Mouse (Mus musculus): ENCODE results near the gene Prkar2a.

Prkar2a gene

DNA sequence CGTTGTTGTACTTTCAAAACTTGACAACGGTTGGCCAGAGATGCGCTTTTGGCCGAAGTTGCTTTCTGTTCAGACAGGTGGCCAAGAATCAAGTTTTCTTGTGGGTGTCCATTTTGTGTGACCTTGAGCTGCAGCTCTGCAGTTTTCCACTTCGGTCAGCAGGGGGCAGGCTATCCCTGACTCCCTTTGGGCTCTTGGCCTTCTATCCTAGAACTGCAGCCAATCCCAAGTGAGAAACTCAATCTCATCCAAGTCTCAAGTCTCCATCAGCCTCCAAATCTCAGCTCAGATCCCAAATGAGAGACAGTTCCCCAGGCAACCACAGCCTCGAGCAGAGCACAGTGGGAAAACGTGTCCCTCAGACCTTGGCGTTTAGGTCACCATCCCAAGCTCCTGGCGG is 64.2 kb downstream of the Prkar2a start:
- peak; percentile 21 to 22 for DNase-seq

DNA sequence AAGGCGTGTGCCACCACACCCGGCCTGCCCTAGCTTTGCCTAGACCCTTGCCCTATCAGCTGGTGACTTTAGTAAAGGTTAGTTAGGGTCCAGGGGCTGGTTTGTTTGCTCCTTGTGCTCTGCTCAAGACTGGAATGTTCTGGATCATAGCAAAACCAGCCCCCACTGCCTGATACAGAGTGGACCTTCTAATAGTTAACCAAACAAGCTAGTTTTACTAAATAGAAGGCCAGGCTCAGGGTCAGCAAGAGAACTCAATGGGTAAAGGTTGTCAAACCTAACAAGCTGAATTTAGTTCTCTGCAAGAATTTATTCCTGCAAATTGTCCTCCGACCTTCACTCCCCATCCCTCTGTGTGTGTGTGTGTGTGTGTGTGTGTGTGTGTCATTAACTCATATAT is 64.9 kb downstream of the Prkar2a start:
- DNase-seq, result no peak

DNA sequence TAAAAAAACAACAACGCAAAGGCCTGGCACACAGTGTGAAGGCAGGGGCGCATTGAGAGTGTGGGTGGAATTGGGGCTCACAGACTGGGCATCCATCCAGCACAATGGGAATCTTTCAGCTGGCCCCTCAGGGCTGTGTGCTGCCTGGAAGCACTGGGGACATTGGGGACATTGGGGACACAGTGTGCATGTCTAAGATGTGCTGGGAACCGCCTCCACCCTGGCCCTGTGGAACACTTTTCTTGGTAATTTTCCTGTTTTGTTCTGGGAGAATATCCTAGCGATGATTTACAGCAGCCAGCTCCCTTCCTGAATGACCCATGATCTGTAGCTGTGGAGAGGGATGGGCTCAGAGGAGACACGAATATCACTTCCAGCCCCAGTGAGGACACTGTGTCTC is 65.3 kb downstream of the Prkar2a start:
- no peak for DNase-seq

DNA sequence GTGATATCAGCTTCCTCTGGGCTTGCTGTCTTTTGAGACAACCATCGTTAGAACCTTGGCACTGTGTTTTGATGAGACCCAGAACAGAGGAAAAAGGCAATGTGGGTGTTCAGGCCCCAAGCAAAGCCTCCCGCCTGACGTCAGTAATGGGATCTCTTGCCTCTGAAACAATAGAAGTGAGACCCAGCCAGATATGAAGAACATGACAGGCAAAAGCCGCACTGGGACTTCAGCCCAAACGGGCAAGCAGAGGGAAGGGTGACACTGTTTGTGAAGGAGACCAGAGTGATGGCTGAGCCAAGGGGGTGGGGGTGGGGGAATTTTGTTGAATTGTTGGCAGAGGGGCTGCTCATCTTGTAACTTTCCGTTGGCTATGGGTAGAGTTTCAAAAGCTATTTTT is 68.3 kb downstream of the Prkar2a start:
- no peak for DNase-seq

DNA sequence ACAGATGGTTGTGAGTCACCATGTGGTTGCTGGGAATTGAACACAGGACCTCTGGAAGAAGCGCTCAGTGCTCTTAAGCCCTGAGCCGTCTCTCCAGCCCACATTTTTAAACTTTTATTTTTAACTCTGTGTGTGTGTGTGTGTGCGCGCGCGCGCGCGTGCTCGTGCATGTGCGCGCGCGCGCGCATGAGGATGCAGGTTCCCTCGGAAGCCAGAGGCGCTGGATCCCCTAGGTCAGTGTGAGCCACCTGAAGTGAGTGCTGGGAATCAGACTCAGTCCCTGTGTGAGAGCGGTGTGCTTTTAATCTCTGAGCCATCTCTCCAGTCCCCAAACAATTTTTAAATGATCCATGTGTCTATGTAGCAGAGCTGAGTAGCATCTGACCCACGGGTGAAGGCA is 70.0 kb downstream of the Prkar2a start:
- DNase-seq, result no peak

DNA sequence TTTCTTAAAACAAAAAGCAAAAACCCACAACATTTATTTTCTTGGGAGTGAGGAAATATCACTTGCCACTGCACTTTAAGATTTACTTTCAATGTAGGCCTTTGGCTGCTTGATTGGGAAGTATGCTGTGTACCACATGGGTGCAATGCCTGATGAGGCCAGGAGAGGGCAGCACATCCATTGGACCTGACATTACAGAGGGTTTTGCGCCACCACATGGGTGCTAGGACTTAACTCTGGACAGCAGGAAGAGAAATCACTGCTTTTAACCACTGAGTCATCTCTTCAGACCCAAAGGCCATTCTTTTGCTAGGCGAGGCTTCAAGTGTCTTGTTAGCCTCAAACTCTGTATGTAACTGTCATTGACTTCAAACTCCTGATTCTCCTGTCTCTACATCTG is 70.7 kb downstream of the Prkar2a start:
- DNase-seq, result peak; percentile 57 to 59

DNA sequence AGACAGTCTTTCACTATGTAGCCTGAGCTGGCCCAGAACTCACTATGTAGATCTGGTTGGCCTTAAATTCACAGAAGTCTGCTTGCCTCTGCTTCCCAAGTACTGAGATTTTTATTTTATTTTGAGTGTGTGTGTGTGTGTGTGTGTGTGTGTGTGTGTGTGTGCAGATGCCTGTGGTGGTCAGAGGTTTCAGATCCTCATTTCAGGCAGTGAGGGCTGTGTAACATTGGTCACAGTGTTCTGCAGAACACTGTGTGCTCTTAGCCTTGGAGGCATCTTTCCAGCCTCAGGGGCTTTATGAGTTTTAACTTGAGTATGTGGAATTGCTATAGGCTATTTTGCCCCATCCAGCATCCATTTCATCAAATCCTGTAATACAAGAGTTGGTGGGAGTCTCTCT is 72.4 kb downstream of the Prkar2a start:
- DNase-seq, result no peak

DNA sequence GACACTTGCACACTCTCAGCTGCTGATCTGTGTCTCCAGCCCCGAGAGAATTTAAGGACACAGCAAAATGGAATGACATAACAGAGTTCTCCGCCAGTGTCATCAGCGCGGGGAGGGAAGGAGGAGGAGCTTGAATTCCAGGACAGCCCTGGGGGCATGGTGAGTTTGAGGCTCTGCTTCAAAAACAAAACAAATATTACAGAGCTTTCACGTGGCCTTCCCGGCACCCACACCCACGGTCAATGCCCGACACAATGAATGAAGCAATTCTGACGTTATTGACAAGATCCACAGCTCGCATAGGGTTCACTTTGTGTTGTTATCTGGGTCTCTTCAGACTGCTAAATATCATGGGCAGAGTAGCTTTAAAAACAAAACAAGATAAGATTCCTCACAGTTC is 75.9 kb downstream of the Prkar2a start:
- no peak for DNase-seq

DNA sequence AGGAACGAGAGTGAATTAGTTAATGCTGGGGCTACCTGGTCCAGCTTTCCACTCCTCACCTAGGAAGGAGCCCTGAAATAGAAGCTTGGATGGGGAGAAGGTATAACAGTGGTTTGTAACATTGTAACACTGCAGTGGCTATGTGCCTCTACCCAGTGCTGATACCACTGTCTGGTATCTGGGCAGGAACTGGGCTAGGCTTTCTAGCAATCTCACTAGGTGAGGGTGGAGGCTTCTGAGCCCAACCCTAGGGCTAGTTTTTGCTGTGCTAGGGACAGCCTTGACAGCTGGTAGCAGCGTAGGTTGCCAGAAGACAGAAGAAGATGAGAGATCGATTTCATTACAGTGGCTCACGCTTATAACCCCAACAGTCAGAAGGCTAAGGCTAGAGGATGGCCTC is 87.5 kb downstream of the Prkar2a start:
- no peak for DNase-seq

DNA sequence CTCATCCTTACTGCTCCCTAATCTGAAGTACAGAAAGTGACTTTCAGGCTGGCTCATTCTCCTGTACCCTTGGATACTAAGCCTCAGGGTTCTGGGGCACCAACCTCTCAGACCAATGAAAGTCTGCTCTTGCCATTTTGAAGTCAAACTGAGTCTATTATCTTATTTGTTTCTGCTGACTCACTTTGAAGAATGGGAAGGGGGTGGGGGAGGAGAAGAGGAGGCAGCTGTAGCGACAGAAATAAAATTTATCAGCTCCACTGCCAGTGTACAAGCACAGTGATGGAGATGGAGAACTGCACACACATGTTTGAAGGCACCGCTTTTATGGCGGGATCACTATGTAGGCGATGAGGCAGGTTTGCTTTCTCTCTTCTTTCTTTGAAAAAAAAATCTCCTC is 88.2 kb downstream of the Prkar2a start:
- DNase-seq, result no peak

DNA sequence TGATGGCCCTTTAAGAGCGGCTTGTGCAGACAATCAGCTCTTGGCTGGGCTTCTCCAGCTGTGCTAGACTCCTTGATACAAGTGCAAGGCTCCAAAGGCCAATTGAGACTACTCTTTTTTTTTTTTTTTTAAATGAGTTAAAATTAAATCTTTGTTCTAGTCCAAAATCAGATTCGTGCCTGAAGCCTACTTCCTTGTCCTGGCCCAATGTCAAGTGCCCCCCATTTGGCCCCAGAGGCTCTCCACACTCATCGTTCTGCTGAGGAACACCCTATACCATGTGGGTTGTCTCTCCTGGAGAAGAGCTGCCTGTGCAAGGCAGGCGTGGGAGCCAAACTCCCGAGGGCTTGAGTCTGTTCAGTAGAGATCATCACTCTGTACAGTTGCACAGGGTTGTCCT is 91.8 kb downstream of the Prkar2a start:
- DNase-seq, result no peak

DNA sequence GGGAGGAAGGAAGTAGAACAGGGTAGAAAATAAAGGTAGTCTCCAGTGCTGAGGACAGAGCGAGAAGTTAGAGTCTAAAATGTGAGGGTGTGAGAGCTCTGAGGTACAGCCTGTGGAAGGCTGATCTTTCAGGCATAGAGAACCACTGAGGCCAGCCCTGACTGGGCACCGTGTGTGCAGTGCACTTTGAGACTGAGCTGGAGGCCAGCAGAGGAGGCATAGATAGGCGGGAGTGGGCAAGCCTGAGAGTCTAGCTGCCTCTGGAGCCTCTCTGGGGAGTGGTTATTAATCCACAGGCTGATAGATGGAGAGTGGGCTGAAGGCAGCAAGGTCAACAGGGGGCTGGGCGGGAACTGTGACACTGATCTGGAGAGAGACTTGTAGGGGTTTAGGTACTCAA is 92.8 kb downstream of the Prkar2a start:
- no peak for DNase-seq

DNA sequence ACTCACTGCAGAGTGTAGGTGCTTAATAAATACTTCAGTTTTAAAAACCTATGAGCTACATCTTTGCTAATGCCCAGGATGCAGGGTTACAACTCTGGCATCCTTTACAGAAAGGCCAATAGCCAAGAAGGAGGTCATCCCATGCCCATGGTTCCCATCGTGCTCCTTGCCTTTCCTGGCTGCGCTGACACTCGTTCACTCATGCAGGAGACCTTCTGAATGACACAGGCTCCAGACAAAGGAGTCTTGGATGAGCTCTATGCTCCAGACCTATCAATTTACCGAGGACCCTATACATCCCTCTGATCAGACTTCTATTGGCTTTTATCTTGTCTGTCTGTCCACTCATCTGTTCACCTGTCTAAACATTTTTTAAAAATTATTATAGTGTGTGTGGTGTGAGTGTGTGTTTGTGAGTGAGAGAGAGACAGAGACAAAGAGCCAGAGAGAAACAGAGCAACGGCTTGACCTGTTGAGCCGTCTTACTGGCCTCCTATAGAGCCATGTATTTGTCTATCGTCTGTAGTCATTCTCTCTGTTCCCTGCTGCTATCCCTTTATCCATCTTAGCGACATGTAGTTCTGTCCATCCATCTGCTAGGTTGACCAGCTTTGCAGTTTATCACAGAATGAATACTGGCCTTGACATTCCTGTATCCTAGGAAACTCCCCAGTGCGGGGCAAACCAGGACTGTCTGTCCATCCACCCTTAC is 93.9 kb downstream of the Prkar2a start:
- no peak for DNase-seq

DNA sequence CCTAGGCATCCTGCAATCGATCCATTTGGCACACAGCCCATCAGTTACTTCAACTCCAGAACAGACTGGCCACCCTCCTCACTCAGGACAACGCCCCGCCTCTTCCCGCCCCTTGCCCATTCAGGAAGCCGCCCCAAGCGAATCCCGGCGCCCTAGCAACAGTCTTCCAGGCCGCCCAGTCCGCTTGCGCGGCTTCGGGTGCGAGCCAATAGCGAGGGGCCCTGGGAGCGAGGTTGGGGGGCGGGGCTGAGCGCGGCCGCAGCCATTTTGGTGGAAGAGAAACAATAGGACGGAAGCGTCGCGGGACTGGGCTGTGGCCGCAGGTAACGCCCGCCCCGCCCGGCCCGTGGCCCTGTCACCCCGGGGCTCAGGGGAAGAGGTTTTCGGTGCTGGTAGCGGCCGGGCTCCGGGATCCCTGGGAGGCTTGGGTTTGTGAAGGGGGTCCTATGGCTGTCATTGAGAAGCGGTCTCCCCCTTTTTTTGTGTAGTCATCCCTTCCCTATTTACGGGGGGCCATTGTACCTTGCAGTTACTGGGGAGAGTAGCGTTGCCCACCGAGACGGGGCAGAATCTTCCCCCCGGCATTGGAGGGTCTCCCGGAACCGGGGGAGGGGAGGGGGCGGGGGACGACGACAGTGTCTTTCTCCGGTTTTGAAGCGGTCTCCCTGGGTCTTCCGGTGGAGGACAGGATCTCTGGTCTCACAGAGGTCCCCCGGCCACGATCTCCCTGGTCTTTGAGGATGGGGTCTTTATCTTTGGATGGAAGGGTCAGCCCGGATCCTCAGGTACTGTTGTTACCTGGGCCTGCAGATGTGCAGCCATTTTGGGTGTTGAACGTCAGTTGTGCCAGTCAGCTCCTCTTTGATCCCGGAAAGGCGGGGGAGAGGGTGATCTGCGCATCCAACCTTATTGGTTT is 94.7 kb downstream of the Prkar2a start, which contains the start of gene Ip6k2:
Ip6k2 (plus strand) TSS at position 249 of the 916 bp plus-strand sequence.
- peak; percentile 96 to 97 for DNase-seq

DNA sequence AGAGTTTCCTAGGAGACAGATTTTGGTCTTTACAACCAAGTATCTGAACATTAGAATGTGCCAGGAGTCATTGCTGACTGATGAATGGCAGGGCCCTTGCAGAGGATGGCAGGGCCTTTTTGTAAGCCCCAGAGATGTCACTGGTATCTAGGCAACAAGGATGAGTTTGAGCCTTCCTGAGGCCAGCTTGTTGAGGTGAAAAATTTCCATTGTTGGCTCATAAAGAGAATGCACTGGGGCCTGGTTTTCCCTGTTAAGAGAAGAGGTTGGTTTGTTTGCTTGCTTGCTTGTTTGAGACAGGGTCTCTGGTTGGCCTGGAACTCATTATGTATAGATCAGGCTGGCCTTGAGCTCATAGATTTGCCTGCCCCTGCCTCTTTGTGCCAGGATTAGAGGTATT is 96.3 kb downstream of the Prkar2a start:
- DNase-seq, result no peak

DNA sequence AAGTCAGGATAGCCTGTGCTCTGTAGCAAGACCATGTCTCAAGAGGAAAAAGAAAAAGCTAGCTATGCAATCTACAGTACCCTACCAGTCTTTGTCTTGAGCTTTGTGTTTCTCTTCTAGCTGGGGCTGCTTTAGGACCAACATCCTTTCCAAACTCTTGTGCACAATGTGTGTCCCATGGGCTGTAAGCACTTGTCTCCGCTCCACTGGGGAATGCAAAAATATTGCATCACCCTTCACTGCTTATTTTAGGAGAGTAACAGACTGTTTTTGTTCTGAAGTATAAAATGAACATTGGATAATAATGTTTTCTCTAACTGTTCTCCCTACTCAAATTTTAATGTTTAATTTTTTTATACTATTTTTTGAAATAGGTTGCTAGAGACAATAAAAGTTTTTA is 97.4 kb downstream of the Prkar2a start:
- no peak for DNase-seq

DNA sequence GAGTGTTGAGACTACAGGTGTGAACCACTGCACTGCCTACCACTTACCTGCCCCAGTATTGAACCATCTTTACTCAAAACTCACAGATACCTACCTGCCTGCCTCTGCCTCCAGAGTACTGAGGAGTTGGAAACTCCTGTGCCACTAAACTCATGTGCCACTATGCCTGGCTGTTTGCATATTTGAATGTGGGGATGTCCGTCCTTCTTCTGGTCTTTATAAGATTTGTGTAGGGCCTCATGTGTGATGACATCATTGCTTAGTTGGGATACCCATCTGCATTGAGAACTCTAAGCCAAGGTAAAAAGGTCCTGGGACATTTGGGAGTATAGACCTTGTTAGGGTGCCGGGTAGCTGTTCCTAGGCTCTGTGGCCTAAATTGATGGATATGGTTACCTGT is 98.0 kb downstream of the Prkar2a start:
- no peak for DNase-seq

DNA sequence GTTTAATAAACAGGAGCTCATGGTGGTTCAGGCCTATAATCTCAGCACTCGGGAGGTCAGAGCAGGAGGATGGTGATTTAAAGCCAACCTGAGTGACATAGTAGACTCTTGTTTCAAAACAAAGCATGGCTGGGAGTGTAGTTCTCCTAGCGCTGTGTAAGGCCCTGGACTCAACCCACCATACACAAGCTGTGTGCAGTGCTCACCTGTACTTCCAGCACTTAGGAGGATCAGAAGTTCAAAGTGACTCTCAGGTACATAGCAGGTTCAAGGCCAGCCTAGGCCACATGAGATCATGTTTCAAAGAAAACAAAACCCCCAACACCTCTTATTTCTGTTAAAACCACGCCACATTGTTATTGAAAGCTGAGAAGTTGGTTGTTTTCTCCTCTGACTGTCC is 99.6 kb downstream of the Prkar2a start:
- no peak for DNase-seq

DNA sequence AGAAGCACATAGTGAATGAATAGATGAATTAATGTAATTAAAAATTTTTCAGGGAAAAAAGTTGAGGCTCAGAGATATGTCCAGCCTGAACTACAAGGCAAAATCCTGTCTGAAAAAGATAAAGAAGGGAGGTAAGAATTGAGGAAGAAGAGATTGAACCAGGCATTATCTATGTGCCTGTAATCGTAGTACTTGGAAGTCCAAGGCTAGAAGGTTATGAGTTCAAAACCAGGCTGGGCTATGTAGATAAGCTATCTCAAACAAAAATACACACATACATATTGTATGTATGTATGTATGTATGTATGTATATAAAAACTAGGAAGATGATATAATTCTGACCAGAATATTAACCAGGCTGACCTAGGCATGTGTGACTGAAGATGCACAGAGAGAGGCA is 103.2 kb downstream of the Prkar2a start:
- DNase-seq, result no peak

DNA sequence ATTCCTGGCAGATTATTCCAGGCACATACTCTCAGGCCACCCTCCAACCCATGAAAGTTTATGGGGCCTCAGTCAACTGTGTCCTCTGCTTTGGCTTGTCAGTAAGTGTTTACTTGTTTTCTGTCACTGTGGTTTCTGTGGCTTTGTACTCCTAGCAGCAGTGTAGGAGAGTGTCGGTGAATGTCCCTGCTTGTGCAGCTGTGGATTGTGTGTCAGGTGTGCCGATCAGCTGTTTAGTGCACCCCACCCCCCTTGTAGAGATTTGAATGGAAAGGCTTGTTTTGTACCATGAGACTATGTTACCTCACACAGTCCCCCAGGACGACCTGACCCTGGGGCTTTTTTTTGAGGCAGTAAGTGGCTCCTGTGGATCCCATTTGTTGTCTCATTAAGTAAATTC is 103.6 kb downstream of the Prkar2a start:
- peak; percentile 51 to 72 for DNase-seq

DNA sequence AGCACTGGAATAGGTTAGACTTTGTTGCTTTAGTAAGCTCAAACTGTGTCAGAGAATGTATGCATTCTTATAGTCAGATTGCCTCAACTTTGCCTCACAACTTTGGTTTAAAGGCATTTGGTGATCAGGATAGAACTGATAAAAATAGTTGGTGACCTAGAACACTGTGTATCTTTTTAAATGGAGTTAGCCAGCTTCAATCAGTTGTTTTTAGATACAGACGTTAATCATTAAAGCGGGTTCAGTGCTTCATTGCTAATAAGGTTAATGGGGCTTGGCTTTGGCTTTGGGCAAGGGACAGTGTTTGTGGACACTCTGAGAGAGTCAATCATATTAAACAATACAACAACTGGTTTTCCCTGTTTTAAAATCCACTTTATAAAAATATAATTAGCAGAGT is 106.2 kb downstream of the Prkar2a start:
- DNase-seq, result no peak

DNA sequence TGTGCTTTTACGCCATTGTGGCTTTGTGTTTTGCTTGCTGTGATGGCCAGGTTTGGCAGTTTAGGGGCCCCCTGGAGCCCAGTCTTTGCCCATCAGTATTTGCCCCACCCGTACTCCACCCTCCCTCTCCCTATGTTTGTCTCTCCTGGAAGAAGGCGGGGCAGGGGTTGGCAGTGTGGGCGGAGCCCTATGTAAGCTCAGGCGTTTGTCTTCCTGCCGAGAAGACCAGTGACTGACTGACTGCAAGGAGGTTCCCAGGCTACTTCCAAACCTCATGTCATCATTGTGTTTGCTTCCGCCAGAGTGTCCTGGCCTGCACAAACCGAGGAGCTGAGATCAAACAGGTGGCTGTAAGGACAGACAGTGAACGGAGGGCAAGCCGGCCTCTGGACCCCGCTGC is 106.6 kb downstream of the Prkar2a start:
- DNase-seq, result peak; percentile 37 to 53

DNA sequence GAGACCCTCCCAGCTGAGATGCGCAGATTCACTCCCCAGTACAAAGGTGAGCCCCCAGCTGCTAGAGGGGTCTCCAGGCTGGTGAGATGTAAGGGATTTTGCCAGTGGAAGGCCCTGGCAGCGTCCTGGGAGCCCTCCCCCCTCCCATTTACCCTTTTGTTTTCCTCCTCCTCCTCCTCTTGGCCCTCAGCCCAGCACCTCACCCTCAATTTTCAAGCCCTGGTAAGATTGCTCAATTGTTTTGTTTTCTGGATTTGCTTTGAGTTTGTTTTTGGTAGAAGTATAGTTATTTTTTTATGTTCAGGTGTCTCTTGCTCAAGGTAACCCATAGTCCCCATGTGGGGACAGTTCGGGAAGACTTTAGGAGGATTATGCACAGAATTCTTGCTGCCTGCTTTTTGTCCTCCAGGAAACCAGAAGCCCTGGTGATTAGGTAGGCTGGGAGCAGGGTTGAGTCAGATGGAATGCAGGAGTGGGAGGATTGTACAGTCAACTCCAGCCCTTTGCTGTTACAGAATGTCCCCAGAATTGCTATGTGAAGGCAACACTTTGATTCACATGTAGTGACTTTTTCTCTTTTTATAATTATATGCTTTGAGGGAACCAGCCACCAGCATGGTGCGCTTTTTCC is 107.4 kb downstream of the Prkar2a start:
- DNase-seq, result no peak

DNA sequence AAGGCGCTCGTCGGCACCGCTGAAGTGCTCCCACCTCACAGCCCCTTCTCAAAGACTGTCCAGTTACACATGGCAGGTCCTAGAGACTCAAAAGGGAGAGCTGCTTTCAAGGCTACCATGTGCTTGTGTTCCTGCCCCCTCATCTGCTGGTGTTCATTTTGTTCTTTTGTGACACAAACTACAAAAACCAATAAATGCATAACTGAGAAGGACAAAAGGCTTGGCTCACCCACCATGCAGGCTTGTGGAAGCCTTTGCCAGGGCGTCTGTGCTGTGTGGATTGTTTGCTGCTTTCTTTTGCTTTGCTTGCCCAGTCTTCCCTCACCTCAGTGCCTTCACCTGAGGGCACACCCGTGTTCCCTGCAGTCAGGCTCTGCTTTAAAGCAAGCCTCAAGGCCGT is 108.4 kb downstream of the Prkar2a start:
- no peak for DNase-seq
